Mouse (Mus musculus) gastrocnemius, postnatal 36 days (tissue): ENCODE data around the gene Pip5kl1. TPM values are rescaled to one million over a fixed set of nuclear protein-coding genes. Genes with fewer than 3 reads are reported as not detected.

Experiments
- DNase-seq, 2 experiments: peaks; one replicate each; pipeline ENCODE4 v3.0.0; 2022
- intact Hi-C: fragments of 180-260 bp; cut with DNase I; formaldehyde crosslinking; loops from one replicate; pipeline ENCODE4 v1.15.1; 2025
- total RNA-seq, 2 experiments: library from RNA; stranded (reverse); gene quantifications; 2 replicates each; pipeline ENCODE4 v1.2.3; 2021

The Pip5kl1 gene
- total RNA-seq, 2 experiments from 2014 or later = not detected

- intact Hi-C loops = loop anchor here (2.0 to 5.0 kb wide), 2 partner anchors 87 to 106 kb away; no protein-coding TSS in a partner anchor
These were observed 7.0 kb downstream of the Pip5kl1 start for GRCm38 (mm10) chr2:32581450-32582095.

GRCm38 (mm10) chr2:32582830-32583799 is 8.5 kb downstream of the Pip5kl1 start:
- peak; percentile 63 to 64 for DNase-seq
- intact Hi-C loops = loop anchor here (5.0 kb wide), 1 partner anchor 104 kb away; no protein-coding TSS in a partner anchor

More at GRCm38 (mm10) chr2:32581450-32582095, 7.0 kb downstream of the Pip5kl1 start:
- no peak for DNase-seq

GRCm38 (mm10) chr2:32585149-32585714 is 10.6 kb downstream of the Pip5kl1 start:
- intact Hi-C loops = no loop called here
- no peak for DNase-seq

- peak; percentile 86 to 91 for DNase-seq
- intact Hi-C loops = no loop called here
These were observed 12.3 kb downstream of the Pip5kl1 start, which contains the start of gene St6galnac4 for GRCm38 (mm10) chr2:32586871-32587351. St6galnac4 (plus strand) TSS chr2:32587095.

GRCm38 (mm10) chr2:32587731-32588321 is 13.2 kb downstream of the Pip5kl1 start:
- no peak for DNase-seq
- intact Hi-C loops = no loop called here

- no peak for DNase-seq
- intact Hi-C loops = no loop called here
These were observed 14.7 kb downstream of the Pip5kl1 start for GRCm38 (mm10) chr2:32589213-32589795.

GRCm38 (mm10) chr2:32590224-32590623 is 15.6 kb downstream of the Pip5kl1 start:
- intact Hi-C loops = no loop called here
- no peak for DNase-seq

GRCm38 (mm10) chr2:32591249-32591648 is 16.7 kb downstream of the Pip5kl1 start:
- no peak for DNase-seq
- intact Hi-C loops = no loop called here

- no peak for DNase-seq
These were observed 22.1 kb downstream of the Pip5kl1 start for GRCm38 (mm10) chr2:32596725-32597124.

GRCm38 (mm10) chr2:32597248-32597647 is 22.7 kb downstream of the Pip5kl1 start:
- DNase-seq = no peak
- intact Hi-C loops = no loop called here

More at GRCm38 (mm10) chr2:32596725-32597124, 22.1 kb downstream of the Pip5kl1 start:
- intact Hi-C loops = no loop called here

GRCm38 (mm10) chr2:32597699-32598098 is 23.1 kb downstream of the Pip5kl1 start:
- intact Hi-C loops = no loop called here
- no peak for DNase-seq

- intact Hi-C loops = no loop called here
- no peak for DNase-seq
These were observed 23.9 kb downstream of the Pip5kl1 start for GRCm38 (mm10) chr2:32598506-32598905.

GRCm38 (mm10) chr2:32599409-32599808 is 24.8 kb downstream of the Pip5kl1 start, which contains the start of gene St6galnac6:
St6galnac6 (plus strand) TSS chr2:32599709.
- intact Hi-C loops = no loop called here
- no peak for DNase-seq

GRCm38 (mm10) chr2:32601417-32602065 is 26.9 kb downstream of the Pip5kl1 start:
- DNase-seq = no peak
- intact Hi-C loops = loop anchor here (1.0 kb wide), 1 partner anchor 17 kb away; no protein-coding TSS in a partner anchor

- intact Hi-C loops = loop anchor here (1.0 kb wide), 1 partner anchor 18 kb away; no protein-coding TSS in a partner anchor
- DNase-seq = peak; percentile 88 to 92
These were observed 28.0 kb downstream of the Pip5kl1 start for GRCm38 (mm10) chr2:32602600-32603054.

GRCm38 (mm10) chr2:32604631-32605030 is 30.0 kb downstream of the Pip5kl1 start:
- intact Hi-C loops = no loop called here
- no peak for DNase-seq

GRCm38 (mm10) chr2:32606161-32607142 is 31.9 kb downstream of the Pip5kl1 start:
- intact Hi-C loops = no loop called here
- DNase-seq = peak; percentile 81 to 88
